Mouse (Mus musculus) cerebellum, adult 2 months (tissue): ENCODE measurements around the gene Erc2.

Experiments
- CTCF ChIP-seq: fragments of 200-500 bp; IDR thresholded peaks from 2 replicates; pipeline ENCODE4 v1.5.1; 2011; ENCODE audit warnings: low read depth, mild to moderate bottlenecking, control low read depth, low read length, moderate library complexity, borderline replicate concordance; ENCODE audit not compliant: insufficient read depth
- POLR2A ChIP-seq: fragments of 200-500 bp; IDR thresholded peaks from 2 replicates; pipeline ENCODE4 v1.6.1; 2011; ENCODE audit warnings: low read length, control low read depth, borderline replicate concordance; ENCODE audit not compliant: insufficient read depth

DNA sequence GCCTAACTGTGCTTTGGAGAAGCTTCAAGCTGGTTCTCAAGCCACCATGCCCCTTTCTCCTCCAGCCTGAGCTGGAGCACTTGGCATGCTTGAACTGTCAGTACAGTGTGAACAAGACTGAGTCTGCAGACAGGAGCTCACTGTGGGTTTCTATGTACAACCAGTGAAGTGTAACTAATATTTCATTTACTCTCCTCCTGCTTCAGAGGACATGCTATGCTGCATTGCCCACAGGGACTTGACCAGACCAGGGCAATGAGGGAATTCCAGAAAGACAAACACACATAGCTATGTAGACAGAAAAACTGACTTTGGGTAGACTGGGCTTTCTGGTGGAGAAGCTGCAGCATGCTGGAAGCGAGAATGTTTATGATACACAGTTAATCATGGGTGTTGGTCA, 311.3 kb downstream of the Erc2 start:
- TF ChIP-seq CTCF, result no peak
- TF ChIP-seq POLR2A, result no peak
